Mouse (Mus musculus): Measurements from ENCODE around the gene Fkbp14.

DNA sequence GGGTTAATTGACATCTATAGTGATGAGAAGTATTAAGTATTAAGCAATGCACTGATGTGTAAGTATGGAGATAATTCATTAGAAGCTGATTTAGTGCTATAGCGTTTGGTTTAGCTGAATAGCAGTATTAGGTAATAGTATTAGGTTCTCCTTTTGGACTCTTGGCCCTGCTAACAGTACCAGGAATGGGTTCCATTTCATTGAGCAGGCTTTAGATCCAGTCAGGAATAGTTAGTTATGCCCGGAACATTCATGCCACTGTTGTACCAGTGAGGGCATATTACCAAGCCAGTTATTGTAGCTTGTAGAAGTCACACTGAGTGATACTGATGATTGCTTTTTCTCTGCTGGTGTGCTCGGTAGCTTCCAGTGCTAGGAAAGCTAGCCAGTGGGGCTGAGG lies 603 bp upstream of the Fkbp14 start:
- TF ChIP-seq GATA1 (IDR thresholded peaks at IDR 0.05; ENCODE audit: borderline replicate concordance, low read length) (no peak), FLI1 (IDR thresholded peaks at IDR 0.05; ENCODE audit: low read length) (no peak)

Measured in megakaryocyte, embryonic 14.5 days (primary cell).